ENCODE assay signal across 1 mouse cellular context in genomic region chr14:22715581-22716378, GRCm38 (mm10).
TF ChIP-seq lines count a peak whose summit lies in the region.

No protein-coding gene starts in this region.

TF ChIP-seq in MEL, 35 proteins besides CTCF, POLR2A, EP300 and RAD21 (continued from another document):
- TF ChIP-seq TCF12 (IDR thresholded peaks at IDR 0.05; ENCODE audit: low read depth, low read length) (no peak), TBP (IDR thresholded peaks at IDR 0.05; ENCODE audit: low read depth, low read length) (0 out of 2 replicates have a peak, but pooled peaks have one; percentile 15), NELFE (IDR thresholded peaks at IDR 0.05; ENCODE audit: low read depth, low read length) (no peak), ZC3H11A (IDR thresholded peaks at IDR 0.05; ENCODE audit: low read depth, low read length) (no peak), USF2 (IDR thresholded peaks at IDR 0.05; ENCODE audit: borderline replicate concordance in 1 of 2, insufficient read depth in 1 of 2, low read depth in 1 of 2, low read length in 2 of 2) (no peak), SMC3 (IDR thresholded peaks at IDR 0.05; ENCODE audit: low read depth, low read length) (no peak), MEF2A (IDR thresholded peaks at IDR 0.05; ENCODE audit: extremely low read depth, insufficient replicate concordance, low read depth, low read length, poor library complexity, severe bottlenecking) (no peak)
